Mouse (Mus musculus) C2C12 (cell line): ENCODE results near the gene Pltp.

Source experiments
- CTCF ChIP-seq: IDR thresholded peaks from one replicate; pipeline ENCODE4 v1.5.1; 2011; ENCODE audit not compliant: control insufficient read depth, insufficient read depth, insufficient read length
- USF1 ChIP-seq: IDR thresholded peaks from one replicate; pipeline ENCODE4 v1.6.1; 2011; ENCODE audit warnings: low read depth, mild to moderate bottlenecking, control low read depth, moderate library complexity

DNA sequence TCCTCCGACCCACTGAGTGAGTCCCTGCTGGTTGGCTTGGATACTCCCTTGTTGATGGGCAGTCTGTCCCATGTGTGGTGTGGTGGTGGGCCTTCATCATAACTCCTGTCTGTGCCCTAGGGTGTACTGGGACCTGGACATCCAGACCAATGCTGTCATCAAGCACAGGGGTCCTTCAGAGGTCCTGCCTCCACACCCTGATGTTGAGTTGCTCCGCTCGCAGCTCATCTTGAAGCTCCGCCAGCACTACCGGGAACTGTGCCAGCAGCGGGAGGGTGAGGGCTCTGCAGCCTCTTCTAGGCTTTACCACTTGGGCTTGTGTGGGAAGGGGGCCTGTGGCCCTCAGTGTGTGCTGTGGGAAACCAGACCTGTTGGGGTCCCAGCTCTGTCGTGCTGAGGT is 28.3 kb upstream of the Pltp start:
- no peak for TF ChIP-seq USF1
- TF ChIP-seq CTCF, result no peak
